Mouse (Mus musculus): ENCODE measurements around the gene Parg. TPM values are rescaled to one million over a fixed set of nuclear protein-coding genes. Genes with fewer than 3 reads are reported as not detected.

Parg gene
- polyA plus RNA-seq (2015; fragmentation: Nextera tagmentation; extraction: Ambion mirVana): 16.9 and 17.5 TPM in 2 replicates

DNA sequence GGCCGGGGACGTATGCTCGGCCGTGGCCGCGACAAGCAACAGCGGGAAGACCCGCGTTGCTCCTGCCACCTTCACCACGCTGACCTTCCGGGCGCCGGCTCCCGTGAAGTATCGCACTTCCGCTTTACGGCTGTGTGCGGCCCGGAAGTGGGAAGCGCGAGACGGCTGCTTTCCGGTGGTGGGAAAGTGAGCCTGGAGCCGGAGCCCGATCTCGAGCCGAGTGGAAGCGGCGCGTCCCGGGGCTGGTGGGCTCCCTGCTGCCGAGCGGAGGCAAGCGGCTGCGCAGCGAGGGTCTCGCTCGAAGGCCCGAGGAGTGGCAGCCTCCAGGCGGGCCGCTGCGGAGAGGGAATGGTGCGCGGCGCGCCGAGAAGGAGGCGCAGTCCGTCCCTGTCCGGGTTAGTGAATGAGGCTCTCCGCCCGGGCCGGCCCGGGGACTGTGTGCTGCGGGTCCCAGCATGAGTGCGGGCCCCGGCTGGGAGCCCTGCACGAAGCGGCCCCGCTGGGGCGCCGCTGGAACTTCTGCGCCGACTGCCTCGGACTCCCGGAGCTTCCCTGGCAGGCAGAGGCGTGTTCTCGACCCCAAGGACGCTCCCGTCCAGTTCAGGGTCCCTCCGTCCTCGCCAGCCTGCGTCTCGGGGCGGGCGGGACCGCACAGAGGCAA lies at the start of gene Parg, which contains the start of gene Timm23:
Parg (plus strand) TSS at position 159 of the 661 bp plus-strand sequence.
Timm23 (minus strand) TSS at position 108 of the 661 bp plus-strand sequence.

DNA sequence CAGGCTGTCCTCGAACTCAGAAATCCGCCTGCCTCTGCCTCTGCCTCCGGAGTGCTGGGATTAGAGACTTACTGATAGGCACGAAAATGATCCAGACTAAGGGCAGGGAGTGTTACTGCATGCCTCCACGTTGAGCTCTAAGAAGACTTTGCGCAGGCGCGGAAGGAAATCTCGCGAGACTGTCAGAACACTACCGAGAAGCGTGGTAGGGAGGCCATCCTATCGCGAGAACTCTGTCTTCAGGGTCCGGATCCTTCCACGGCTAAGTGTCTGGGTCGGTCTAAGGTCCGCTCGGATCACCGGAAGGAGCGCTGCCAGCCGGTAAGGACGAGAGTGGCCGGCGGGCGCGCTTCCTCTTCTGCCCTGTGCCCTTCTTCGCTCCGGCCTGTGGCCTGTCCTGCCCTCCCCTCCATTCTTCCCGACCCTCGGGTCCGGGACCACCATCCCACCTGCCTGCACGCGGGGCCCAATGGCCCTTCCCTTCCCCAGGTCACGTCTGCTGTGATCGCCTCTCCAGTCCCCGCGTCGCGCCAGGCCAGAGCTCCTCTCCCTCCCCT lies 42.0 kb upstream of the Parg start, which contains the start of gene Ncoa4:
Ncoa4 (plus strand) TSS at position 176 of the 557 bp plus-strand sequence.

DNA sequence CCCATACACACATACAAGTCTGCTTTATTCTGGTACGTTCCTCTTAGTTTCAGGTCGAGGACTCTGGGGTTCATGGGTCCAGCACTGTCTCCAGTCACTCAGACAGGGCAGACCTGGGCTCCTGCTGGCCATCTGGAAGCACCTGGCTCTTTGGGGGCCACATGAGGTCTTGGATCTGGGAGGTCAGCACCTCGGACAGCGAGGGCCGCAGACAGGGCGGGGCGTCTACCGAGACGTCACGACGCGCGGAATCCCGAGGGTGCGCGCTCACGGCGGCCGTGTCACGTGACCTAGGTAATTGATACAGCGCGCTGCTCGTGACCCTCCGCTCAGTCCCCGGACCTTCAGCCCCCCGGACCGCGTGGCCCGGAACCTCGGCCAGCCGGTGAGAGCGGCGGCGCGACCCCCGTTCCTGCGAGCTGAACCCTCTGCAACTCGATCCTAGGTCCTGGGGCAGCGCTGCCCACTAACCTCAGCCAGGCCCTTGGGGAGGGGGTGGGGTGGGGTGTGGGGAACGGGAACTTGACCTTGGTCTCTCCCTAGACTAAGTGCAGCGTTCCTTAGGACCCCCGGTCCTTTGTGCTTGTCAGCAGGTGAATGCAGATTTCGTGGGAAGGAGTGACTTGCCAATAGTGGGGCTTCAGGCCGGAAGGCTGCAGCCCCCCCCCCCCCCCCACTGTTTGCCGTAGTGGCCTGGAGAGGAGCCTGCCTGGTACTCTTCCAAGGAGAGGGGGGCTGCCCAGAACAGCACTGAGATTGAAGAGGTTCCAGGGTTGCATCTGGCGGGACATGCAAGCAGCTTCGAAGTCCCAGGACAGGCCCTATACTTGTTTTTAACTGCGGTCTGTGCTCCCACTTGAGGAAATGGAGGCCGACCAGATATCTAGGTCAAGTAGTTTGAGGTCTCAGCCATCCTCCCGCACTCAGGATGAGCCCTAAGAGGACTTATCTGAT lies 120.3 kb downstream of the Parg start, which contains the start of gene Ogdhl:
Ogdhl (plus strand) TSS at position 288 of the 954 bp plus-strand sequence.

Other genes with a start within 250 kb of the Parg start
- gene Galnt15, start 173.0 kb upstream of the Parg start, polyA plus RNA-seq (2015; fragmentation: Nextera tagmentation; extraction: Ambion mirVana): 1.6 and 2.1 TPM in 2 replicates
- 23.4 and 27.6 TPM in 2 replicates for gene Oxnad1, start 116.6 kb upstream of the Parg start, polyA plus RNA-seq (2015; fragmentation: Nextera tagmentation; extraction: Ambion mirVana)
- 88.8 and 92.0 TPM in 2 replicates for gene Dph3, start 116.2 kb upstream of the Parg start, polyA plus RNA-seq (2015; fragmentation: Nextera tagmentation; extraction: Ambion mirVana)
- gene Msmb, start 59.9 kb upstream of the Parg start, polyA plus RNA-seq (2015; fragmentation: Nextera tagmentation; extraction: Ambion mirVana): not detected in 2 replicates
- 34.0 and 55.2 TPM in 2 replicates for gene Ncoa4, start 42.1 kb upstream of the Parg start, polyA plus RNA-seq (2015; fragmentation: Nextera tagmentation; extraction: Ambion mirVana)
- 398 and 412 TPM in 2 replicates for gene Timm23, start 51 bp upstream of the Parg start, polyA plus RNA-seq (2015; fragmentation: Nextera tagmentation; extraction: Ambion mirVana)
- 6.4 and 8.5 TPM in 2 replicates for gene Ogdhl, start 120.1 kb downstream of the Parg start, polyA plus RNA-seq (2015; fragmentation: Nextera tagmentation; extraction: Ambion mirVana)
- gene 1700024G13Rik, start 186.4 kb downstream of the Parg start, polyA plus RNA-seq (2015; fragmentation: Nextera tagmentation; extraction: Ambion mirVana): not detected in 2 replicates

Measured in skeletal muscle tissue, postnatal 0 days (tissue).